Mouse (Mus musculus) embryonic fibroblast, embryonic 13.5 days (primary cell): Measurements from ENCODE around the gene Ahcy. TPM values are rescaled to one million over a fixed set of nuclear protein-coding genes. Genes with fewer than 3 reads are reported as not detected.

ENCODE experiments used
- H3K27ac ChIP-seq: 2 replicates; pipeline ENCODE4 v1.5.1; 2012; ENCODE audit warnings: low read length, control low read depth, inconsistent platforms; ENCODE audit not compliant: insufficient read depth
- H3K4me1 ChIP-seq: 2 replicates; pipeline ENCODE4 v1.6.1; 2011; ENCODE audit warnings: low read length; ENCODE audit not compliant: control insufficient read depth, insufficient read depth
- H3K4me3 ChIP-seq: 2 replicates; pipeline ENCODE4 v1.5.1; 2011; ENCODE audit warnings: mild to moderate bottlenecking, control low read depth, low read length; ENCODE audit not compliant: insufficient read depth
- CTCF ChIP-seq: IDR thresholded peaks from 2 replicates; pipeline ENCODE4 v1.5.1; 2011; ENCODE audit warnings: mild to moderate bottlenecking, control low read depth, low read length, moderate library complexity, borderline replicate concordance; ENCODE audit not compliant: insufficient read depth
- POLR2A ChIP-seq: IDR thresholded peaks from 2 replicates; pipeline ENCODE4 v1.6.1; 2011; ENCODE audit warnings: low read depth, mild to moderate bottlenecking, control low read depth, low read length, moderate library complexity
- polyA plus RNA-seq: library from polyadenylated mRNA; stranded (reverse); fragments of >200 nt; gene quantifications from 2 replicates; pipeline ENCODE4 v1.2.4, GENCODE M21; 2011; ENCODE audit warnings: low read depth; ENCODE audit not compliant: missing spikeins, insufficient read length

Gene Ahcy
- polyA plus RNA-seq, 1 experiment: 52.0 TPM

GRCm38 (mm10) chr2:155093418-155093817 is 19.1 kb upstream of the Ahcy start:
- TF ChIP-seq CTCF: no peak
- no peak for TF ChIP-seq POLR2A

DNA sequence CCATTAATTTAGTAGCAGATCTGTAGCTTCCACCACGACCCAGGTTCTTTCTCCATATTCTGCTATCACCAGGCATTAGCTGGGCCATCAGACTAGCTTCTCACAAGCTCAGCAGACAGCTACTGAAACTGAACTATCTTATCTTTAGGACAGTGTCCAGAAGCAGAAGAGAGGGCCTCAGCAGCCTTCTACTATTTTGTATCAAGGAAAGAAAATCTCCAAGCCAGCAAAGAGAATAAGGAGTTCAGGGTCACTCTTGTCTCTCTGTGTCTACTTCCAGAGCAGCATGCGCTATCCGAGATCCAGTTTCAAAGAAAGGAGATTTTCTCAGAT is 17.4 kb upstream of the Ahcy start:
- H3K4me1 ChIP-seq: peaks cover 3% of the 10 kb centered on the region; the same call in 1 of the 2 replicates
- no peak overlapping the region for H3K4me3 ChIP-seq
- no peak for TF ChIP-seq CTCF
- no peak for TF ChIP-seq POLR2A
- no peak overlapping the region for H3K27ac ChIP-seq

More at GRCm38 (mm10) chr2:155093418-155093817, 19.1 kb upstream of the Ahcy start:
- Histone ChIP-seq H3K27ac (no peak overlapping the region), H3K4me1 (peaks cover 3% of the 10 kb centered on the region; the same call in 1 of the 2 replicates), H3K4me3 (no peak overlapping the region)

DNA sequence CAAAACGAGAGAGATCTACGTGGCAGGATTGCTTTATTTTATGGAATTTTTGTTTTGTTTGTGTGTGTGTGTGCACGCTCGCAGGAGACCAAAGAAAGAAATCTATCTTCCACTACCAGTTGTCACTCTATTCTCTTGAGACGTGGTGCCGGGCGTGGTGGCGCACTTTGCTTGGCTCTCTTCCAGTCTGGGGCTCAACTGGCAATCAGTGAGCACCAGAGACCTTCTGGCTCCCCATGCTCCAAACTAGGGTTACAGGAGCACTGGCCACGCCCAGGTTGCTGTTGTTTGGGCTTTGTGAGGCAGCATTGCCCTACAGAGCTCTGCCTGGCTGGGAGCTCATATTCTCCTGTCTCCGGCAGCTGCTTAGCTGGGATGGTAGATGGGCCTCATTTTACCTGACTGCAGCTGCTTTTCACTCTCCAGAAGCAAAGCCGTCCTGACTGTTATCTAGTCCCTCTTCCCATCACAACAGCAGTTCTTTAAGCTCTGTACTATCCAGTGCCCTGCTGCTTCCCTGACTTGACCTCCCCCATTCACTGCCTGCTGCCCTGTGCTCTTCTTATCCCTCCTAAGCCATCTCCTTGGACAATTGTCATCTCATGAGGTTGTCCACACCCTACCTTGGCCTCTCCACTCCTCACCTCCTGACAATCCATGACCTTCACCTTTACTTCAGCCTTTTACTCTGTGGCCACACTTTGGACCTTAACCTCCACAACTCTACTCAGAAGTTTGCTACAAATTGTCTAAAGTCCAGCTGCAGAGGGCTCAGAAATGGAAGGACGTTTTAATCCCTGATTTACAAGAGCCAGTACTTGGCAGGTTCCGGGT is 16.8 kb upstream of the Ahcy start:
- Histone ChIP-seq H3K4me3 (no peak overlapping the region), H3K4me1 (peaks cover 3% of the 10 kb centered on the region; the same call in 1 of the 2 replicates), H3K27ac (no peak overlapping the region)
- TF ChIP-seq CTCF: no peak
- no peak for TF ChIP-seq POLR2A

GRCm38 (mm10) chr2:155088264-155088663 is 14.0 kb upstream of the Ahcy start:
- TF ChIP-seq POLR2A: no peak
- no peak for TF ChIP-seq CTCF
- Histone ChIP-seq H3K4me3 (no peak overlapping the region), H3K27ac (no peak overlapping the region), H3K4me1 (peaks cover 1% of the 10 kb centered on the region; the same call in 1 of the 2 replicates)

GRCm38 (mm10) chr2:155086328-155086727 is 12.0 kb upstream of the Ahcy start:
- TF ChIP-seq POLR2A (no peak), CTCF (no peak)
- Histone ChIP-seq H3K4me1 (no peaks in the 10 kb centered on the region), H3K4me3 (no peak overlapping the region), H3K27ac (no peak overlapping the region)

DNA sequence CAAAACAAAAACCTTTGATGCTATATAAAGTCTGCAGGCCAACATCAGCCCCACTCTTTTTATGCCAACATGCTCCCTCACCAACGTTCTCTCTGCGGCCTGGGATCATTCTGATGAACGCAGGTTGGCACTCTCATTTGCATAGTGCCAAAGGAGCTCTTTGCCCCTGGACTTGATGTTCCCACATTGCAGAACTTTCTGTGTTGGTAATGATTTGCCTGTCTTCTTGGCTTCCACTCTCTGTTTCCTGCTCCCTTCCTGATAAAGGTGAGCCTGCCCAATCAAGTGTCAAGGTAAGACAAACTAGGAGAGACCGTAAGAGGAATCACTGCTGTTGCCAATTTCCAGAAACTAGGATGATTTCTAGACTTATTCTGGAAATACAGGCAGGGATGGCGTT is 10.2 kb upstream of the Ahcy start:
- no peak overlapping the region for H3K27ac ChIP-seq
- H3K4me1 ChIP-seq: no peaks in the 10 kb centered on the region; the same call in 1 of the 2 replicates
- TF ChIP-seq CTCF: no peak
- no peak for TF ChIP-seq POLR2A

GRCm38 (mm10) chr2:155082121-155082803 is 8.0 kb upstream of the Ahcy start:
- no peak for TF ChIP-seq POLR2A
- TF ChIP-seq CTCF: peak; percentile 85
- H3K27ac ChIP-seq: no peak overlapping the region
- H3K4me1 ChIP-seq: peaks cover 2% of the 10 kb centered on the region; the same call in 1 of the 2 replicates
- no peak overlapping the region for H3K4me3 ChIP-seq

More for the DNA sequence above, 10.2 kb upstream of the Ahcy start:
- no peak overlapping the region for H3K4me3 ChIP-seq

DNA sequence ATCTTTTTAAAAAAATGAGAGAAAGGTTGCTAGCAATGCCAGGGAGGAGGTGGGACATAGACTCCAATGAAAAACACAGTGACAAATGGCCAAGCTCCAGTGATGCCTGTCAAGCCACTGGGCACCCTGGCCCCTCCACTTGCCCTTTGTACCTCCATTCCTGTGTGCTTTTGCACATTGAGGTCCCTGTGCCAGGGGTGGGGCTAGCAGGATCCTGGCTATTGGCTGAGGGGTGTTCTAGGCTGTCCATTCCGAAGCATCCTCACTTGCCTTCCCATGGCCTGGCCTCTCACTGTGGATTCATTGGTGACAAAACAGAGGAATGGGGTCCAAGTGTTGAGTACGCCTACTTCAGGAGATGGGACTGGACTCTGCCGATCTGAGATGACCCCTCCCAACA is 6.8 kb upstream of the Ahcy start:
- Histone ChIP-seq H3K4me1 (peaks cover 2% of the 10 kb centered on the region; the same call in 1 of the 2 replicates), H3K27ac (no peak overlapping the region), H3K4me3 (no peak overlapping the region)
- no peak for TF ChIP-seq POLR2A
- TF ChIP-seq CTCF: no peak

DNA sequence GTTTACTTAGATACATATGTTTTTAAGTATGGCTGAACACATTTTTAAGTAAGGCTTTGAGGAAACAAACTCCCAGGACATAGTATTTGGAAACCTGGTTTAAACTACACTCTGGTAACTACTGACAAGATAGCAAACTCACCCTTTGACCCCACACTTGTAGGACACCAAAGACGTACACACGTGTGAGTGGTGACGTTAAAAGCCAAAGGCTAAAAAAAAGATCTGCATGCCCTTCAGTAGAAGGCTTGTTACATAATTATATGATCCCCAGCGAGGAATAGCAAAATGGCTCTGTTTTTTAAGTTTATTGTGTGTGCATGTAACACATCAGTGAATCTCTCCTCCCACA is 5.9 kb upstream of the Ahcy start:
- no peak for TF ChIP-seq CTCF
- TF ChIP-seq POLR2A: no peak
- Histone ChIP-seq H3K4me1 (peaks cover 5% of the 10 kb centered on the region; the same call in 1 of the 2 replicates), H3K4me3 (no peak overlapping the region), H3K27ac (peak overlapping the region; percentile 70; the same call in 1 of the 2 replicates)

GRCm38 (mm10) chr2:155079500-155080178 is 5.3 kb upstream of the Ahcy start:
- Histone ChIP-seq H3K4me1 (peaks cover 9% of the 10 kb centered on the region; the same call in 1 of the 2 replicates), H3K27ac (peak overlapping the region; percentile 70), H3K4me3 (no peak overlapping the region)
- TF ChIP-seq CTCF (no peak), POLR2A (no peak)
